Mouse (Mus musculus) 3T3-L1 (cell line): ENCODE data around the gene Pde5a.

Experiments
- DNase-seq: peaks from one replicate; pipeline ENCODE4 v3.0.0-alpha.2; 2015; ENCODE audit warnings: low read depth, low spot score

Pde5a gene

DNA sequence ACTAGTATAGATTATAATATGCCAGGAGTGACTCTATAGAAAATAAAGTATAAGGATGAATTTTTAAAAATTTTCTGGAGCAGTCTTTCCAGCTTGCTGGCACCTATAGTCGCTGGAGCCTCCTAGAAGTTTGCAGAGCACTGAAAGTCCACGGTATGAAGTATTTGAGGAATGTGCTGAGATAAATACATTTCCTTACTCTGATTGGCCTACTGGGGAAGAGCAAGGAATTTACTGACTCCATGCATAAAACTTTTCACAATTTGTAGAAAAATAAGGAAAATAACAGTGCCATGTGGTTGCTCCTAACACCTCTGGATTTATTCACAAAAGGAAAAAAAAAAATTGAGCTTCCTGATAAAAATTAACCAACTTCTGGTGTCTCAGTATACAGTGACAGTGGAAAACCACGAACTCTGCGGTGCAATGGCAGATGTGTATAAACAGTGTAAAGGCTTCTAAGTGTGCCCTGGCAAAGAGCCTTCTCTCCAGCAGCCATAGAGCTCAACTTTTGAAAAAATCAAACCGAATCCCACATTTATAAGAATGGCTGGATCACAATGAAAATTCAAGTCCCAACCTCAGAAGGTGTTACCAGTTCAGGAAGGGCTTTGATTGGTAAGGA lies 119.8 kb downstream of the Pde5a start:
- peak; percentile 30 for DNase-seq

- no peak for DNase-seq
Measured at GRCm38 (mm10) chr3:122855149-122855548, 126.4 kb downstream of the Pde5a start.

GRCm38 (mm10) chr3:122859829-122860228 lies 131.1 kb downstream of the Pde5a start:
- peak; percentile 39 for DNase-seq

- DNase-seq: no peak
Measured at GRCm38 (mm10) chr3:122860573-122861498, 132.1 kb downstream of the Pde5a start.

DNA sequence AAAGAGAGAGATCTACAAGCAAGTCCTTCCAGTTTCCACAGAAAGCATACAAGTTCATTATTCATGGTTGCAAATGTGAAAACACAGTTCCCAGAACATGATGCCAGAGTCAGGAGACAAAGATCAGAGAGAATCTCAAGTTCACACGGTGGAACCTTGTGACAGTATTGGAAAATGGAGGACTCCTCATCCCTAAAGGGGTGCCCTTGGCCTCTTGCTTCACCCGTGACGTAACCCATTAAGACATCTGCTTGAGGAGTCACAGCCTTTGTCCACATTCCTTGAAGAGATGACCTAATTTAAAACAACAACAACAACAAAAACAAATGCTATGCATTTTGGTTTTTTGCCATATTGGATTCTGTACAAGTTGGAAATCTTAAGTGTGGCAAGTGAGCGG lies 136.3 kb downstream of the Pde5a start:
- DNase-seq: no peak

GRCm38 (mm10) chr3:122868270-122868669 lies 139.5 kb downstream of the Pde5a start:
- DNase-seq: no peak

GRCm38 (mm10) chr3:122871596-122871995 lies 142.8 kb downstream of the Pde5a start:
- DNase-seq: no peak

DNA sequence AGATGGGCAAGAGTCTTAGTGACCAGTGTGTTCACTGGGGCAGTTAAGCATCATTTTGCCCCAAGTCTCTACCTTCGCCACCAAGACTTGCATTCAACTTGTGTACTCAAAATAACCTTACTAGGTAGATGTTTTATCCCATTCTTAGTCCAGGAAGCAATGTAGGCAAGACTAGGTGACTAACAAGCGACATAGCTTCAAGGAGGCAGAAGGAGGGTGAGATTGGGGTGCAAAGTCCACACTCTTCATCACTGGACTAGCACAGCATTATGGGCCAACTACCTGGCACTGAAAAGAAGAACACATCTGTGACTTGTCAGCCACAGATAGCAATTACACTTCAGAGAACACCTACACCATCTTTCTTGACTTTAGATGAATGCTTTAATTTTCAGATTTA lies 148.1 kb downstream of the Pde5a start:
- no peak for DNase-seq

DNA sequence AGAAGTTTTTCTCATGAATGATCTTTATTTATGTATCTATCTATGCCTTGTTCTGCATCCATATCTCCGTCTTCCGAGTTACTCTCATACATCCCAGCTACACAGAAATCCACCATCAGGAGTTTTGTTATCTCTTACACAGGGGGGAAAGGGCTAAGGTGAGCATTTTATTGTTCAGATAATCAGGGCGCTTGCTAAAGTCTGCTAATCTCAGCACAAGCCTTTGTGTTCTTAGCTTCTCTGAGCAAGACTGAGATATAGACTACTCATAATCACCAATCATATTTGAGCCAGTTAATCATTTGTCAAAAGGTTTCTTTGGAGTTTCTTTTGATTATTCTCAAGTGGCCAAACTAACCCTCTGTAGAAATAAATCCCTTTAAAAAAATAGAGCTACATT lies 148.8 kb downstream of the Pde5a start:
- no peak for DNase-seq

DNA sequence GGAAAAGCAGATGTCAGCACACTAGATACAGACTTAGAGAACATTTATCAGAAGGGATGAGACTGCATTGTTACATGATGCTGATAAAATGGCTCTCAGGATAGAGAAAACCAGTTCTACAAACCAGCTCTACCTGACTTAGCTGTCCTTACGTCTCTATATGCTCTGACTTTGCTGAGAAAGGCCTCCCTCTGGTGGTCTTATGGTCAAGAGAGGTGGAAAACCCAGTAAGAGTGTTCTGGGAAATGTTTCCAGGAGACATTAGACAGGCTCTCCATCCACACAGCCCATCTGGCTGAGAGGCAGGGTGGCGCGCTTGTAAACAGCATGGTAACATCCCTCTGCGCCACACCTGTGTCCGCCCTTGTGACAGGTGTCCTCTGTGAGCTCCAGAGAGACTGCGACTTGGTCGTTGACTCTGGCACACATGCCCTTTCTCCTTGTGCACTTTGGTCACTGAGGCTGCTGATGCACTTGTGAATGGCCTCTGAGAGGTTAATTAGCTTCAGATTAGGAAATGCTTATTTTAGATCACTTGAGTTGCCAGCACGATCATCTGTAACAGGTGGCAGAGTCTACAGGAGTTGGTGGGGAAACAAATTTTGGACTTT lies 150.1 kb downstream of the Pde5a start:
- DNase-seq: no peak

GRCm38 (mm10) chr3:122887505-122888301 lies 159.0 kb downstream of the Pde5a start:
- DNase-seq: peak; percentile 35

DNA sequence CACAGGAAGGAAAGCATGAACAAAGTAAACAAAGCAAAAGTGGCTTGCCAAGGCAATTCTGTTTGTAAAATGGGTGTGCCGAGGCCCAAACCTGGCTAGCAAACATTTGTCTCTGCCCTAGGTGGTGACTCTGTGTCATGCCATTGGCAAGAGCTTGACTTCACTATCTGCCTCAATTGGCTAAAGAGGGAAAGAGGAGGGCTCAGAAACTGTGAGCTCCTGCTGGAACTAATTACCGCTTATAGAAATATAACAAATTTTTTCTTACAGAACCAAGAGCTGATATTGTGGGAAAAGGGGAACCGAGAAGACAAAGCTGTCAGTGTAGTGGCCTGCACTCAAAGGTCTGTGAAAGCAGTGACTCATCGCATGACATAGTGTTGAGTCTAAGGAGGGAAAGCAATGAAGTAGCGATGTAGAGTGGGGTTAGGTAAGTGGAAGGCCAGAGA lies 159.6 kb downstream of the Pde5a start:
- peak; percentile 90 for DNase-seq

- DNase-seq: no peak
Measured at GRCm38 (mm10) chr3:122894772-122895171, 166.0 kb downstream of the Pde5a start, which contains the start of gene Fabp2. Gene Fabp2, plus strand, starts transcription at chr3:122895072.

DNA sequence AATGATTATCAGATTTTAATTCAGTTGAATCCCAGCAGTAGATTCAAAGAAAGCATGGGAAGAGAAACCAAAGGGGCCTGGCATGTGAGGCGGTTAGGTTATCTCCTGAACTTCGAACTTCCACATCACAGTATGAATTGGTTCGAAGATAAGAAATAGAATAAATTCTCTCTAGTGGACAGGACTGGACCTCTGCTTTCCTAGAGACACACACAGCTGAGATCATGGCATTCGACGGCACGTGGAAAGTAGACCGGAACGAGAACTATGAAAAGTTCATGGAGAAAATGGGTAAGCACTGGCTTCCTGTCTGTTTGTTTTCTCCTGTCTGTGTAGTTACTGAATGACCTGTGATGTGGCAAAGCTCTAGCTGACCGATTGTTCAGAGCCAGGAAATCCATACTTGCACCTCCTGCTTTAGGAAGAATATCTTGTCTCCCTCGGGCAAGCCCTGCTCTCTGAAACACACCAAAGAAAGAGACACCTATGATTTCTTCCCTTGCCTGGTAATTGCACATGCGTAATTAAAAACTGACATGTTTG lies 166.5 kb downstream of the Pde5a start:
- no peak for DNase-seq

GRCm38 (mm10) chr3:122898254-122898653 lies 169.5 kb downstream of the Pde5a start:
- peak; percentile 27 for DNase-seq

GRCm38 (mm10) chr3:122903746-122904433 lies 175.1 kb downstream of the Pde5a start:
- DNase-seq: peak; percentile 82

DNA sequence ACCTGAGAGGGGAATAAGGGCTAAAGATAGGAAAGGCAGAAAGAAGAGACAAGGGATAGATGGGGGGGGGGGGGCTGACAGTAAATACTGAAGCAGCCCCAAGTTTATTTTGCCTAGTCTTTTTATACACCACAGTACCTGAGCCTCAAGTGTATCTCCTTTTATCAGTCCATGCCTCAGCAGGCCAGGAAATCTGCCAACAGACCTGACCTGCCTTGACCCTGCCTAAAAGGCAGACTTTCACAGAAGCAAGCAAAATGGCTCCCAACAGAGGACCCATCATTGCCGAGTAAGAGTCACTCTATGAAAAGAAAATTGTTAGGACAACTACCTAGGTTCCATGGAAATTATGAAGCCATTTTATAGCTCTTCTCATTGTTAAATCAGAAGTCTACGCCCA lies 179.1 kb downstream of the Pde5a start:
- DNase-seq: no peak
